Comparison of ENCODE assay signal across 10 mouse cellular contexts in the genomic region with DNA sequence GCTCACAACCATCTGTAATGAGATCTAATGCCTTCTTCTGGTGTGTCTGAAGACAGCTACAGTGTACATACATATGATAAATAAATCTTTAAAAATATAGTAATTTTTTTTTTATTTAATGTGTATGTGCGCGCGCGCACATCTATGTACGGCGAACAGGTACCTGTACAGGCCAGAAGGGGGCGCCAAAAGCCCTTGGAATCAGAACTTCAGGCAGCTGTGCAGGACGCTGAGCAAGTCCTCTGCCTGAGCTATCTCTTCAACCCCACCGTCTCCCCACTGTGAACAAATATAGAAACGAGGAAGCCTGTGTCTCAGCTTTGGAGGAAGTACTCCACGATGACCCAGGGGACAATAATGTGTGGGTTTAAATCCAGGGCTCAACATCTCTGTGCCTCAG. TPM values are rescaled to one million over a fixed set of nuclear protein-coding genes. Genes with fewer than 3 reads are reported as not detected.
DNase-seq lines count a peak whose midpoint lies in the region; ATAC-seq and TF ChIP-seq lines count a peak whose summit lies in the region.
"Had no signal": no experiment of that assay in that cellular context is flagged by ENCODE, and none has a peak within 500 bp of the region (broad histone marks: within the 10 kb centered on the region; RNA-seq: fewer than 3 reads in every experiment).

No protein-coding gene starts in this region.

- no peak overlapping the region for H3K4me3 ChIP-seq in kidney, embryonic 14.5 days (ENCODE audit: low read length)
- peak overlapping the region; percentile 64 for H3K4me3 ChIP-seq in E14TG2a.4 (replicated peaks; ENCODE audit: low read length)

- DNase-seq in adrenal gland, postnatal 10 days = peak; percentile 51
- DNase-seq in adrenal gland, postnatal 4 days (ENCODE audit: low spot score in 2 of 2) = no peak
- peak; percentile 30 to 64 for DNase-seq in kidney, postnatal 36 days
- DNase-seq in cerebellum, postnatal 14 days = no peak
- DNase-seq in c-Kit-positive CD71-positive TER-119-positive erythroid progenitor cells, embryonic 14.5 days (ENCODE audit: low spot score) = no peak
- DNase-seq: cerebellum, adult 9-11 months had no signal

- no peaks in the 10 kb centered on the region for H3K27me3 ChIP-seq in kidney, embryonic 14.5 days (ENCODE audit: control insufficient read depth, insufficient read depth, low read length)
- H3K27me3 ChIP-seq in E14TG2a.4 (ENCODE audit: insufficient read depth, low read length) = no peaks in the 10 kb centered on the region

- H3K36me3 ChIP-seq in kidney, embryonic 14.5 days (ENCODE audit: control insufficient read depth, insufficient read depth, low read length) = peaks cover 53% of the 10 kb centered on the region
- H3K36me3 ChIP-seq in E14TG2a.4 (ENCODE audit: insufficient read depth, low read length) = peaks cover 73% of the 10 kb centered on the region

- H3K27ac ChIP-seq in kidney, embryonic 14.5 days (ENCODE audit: low read depth, low read length) = no peak overlapping the region

- WGBS in kidney, embryonic 14.5 days = 89% methylated on average over 11 of the region's 11 CpGs

- peak; percentile 34 for TF ChIP-seq CTCF in E14TG2a.4 (conservative IDR thresholded peaks at IDR 0.05; ENCODE audit: low read length)

- ATAC-seq in kidney, embryonic 14.5 days (ENCODE audit: low FRiP score, low TSS enrichment) = no peak
- 0 out of 2 replicates have a peak, but pooled peaks have one; percentile 23 for ATAC-seq in granulocyte monocyte progenitor cell, adult 5-6 weeks (replicated peaks; ENCODE audit: poor library complexity, severe bottlenecking)
- ATAC-seq: inflammation-experienced regulatory T-cells, adult 6 months had no signal

- H3K4me2 ChIP-seq in kidney, embryonic 14.5 days (replicated peaks; ENCODE audit: low read depth, low read length) = no peak overlapping the region

- no peak overlapping the region for H3K9ac ChIP-seq in kidney, embryonic 14.5 days (ENCODE audit: low read depth, low read length)

- H3K9me3 ChIP-seq in kidney, embryonic 14.5 days (ENCODE audit: control insufficient read depth, low read length) = 0 out of 2 replicates have a peak, but pooled peaks cover 3% of the 10 kb centered on the region
- H3K9me3 ChIP-seq in E14TG2a.4 (ENCODE audit: low read length) = peaks cover 10% of the 10 kb centered on the region

- peaks cover 40% of the 10 kb centered on the region for H3K4me1 ChIP-seq in kidney, embryonic 14.5 days (ENCODE audit: control insufficient read depth, insufficient read depth, low read length)
- H3K4me1 ChIP-seq in E14TG2a.4 (replicated peaks; ENCODE audit: low read depth, low read length) = peaks cover 71% of the 10 kb centered on the region

RNA-seq across cellular contexts. Expression of gene Nectin2, which starts 10.0 kb away (rescaled TPM):
- total RNA-seq in adrenal gland, postnatal 10 days (2021) = 100 to 1,000 TPM in 1 of 2 experiments, 10 to 100 TPM in 1; 86.7 to 106 TPM
- total RNA-seq in adrenal gland, postnatal 4 days (2021) = 10 to 100 TPM; 72.0 to 80.6 TPM
- polyA plus RNA-seq in kidney, embryonic 14.5 days (2014; fragmentation: Nextera tagmentation; extraction: Ambion mirVana) = 106 and 139 TPM in 2 replicates
- 1.7 and 2.0 TPM in 2 replicates for total RNA-seq in granulocyte monocyte progenitor cell, adult 5-6 weeks (2014; fragmentation: Nextera tagmentation)
- total RNA-seq in granulocyte monocyte progenitor cell, adult 5-6 weeks (2017) = 1.6 and 1.8 TPM in 2 replicates

RNA-seq across cellular contexts. Expression of gene Tomm40, which starts 25.0 kb away (rescaled TPM):
- 100 to 1,000 TPM; 157 to 171 TPM for total RNA-seq in adrenal gland, postnatal 10 days (2021)
- 100 to 1,000 TPM; 137 to 139 TPM for total RNA-seq in adrenal gland, postnatal 4 days (2021)
- 159 and 177 TPM in 2 replicates for polyA plus RNA-seq in kidney, embryonic 14.5 days (2014; fragmentation: Nextera tagmentation; extraction: Ambion mirVana)
- 70.2 and 76.7 TPM in 2 replicates for total RNA-seq in granulocyte monocyte progenitor cell, adult 5-6 weeks (2014; fragmentation: Nextera tagmentation)
- total RNA-seq in granulocyte monocyte progenitor cell, adult 5-6 weeks (2017) = 36.2 and 47.0 TPM in 2 replicates

RNA-seq across cellular contexts. Expression of gene Bcam, which starts 30.5 kb away (rescaled TPM):
- total RNA-seq in adrenal gland, postnatal 10 days (2021) = 10 to 100 TPM; 62.4 to 75.1 TPM
- total RNA-seq in adrenal gland, postnatal 4 days (2021) = 10 to 100 TPM; 59.8 to 84.7 TPM
- polyA plus RNA-seq in kidney, embryonic 14.5 days (2014; fragmentation: Nextera tagmentation; extraction: Ambion mirVana) = 177 and 214 TPM in 2 replicates
- not detected in 2 replicates for total RNA-seq in granulocyte monocyte progenitor cell, adult 5-6 weeks (2014; fragmentation: Nextera tagmentation)
- total RNA-seq in granulocyte monocyte progenitor cell, adult 5-6 weeks (2017) = not detected in 2 replicates

RNA-seq across cellular contexts. Expression of gene Apoe, which starts 41.3 kb away (rescaled TPM):
- 1,000 to 10,000 TPM; 1,872 to 4,173 TPM for total RNA-seq in adrenal gland, postnatal 10 days (2021)
- total RNA-seq in adrenal gland, postnatal 4 days (2021) = 1,000 to 10,000 TPM in 1 of 2 experiments, 100 to 1,000 TPM in 1; 636 to 2,003 TPM
- 175 and 184 TPM in 2 replicates for polyA plus RNA-seq in kidney, embryonic 14.5 days (2014; fragmentation: Nextera tagmentation; extraction: Ambion mirVana)
- total RNA-seq in granulocyte monocyte progenitor cell, adult 5-6 weeks (2014; fragmentation: Nextera tagmentation) = 21.9 and 23.5 TPM in 2 replicates
- 59.3 and 90.6 TPM in 2 replicates for total RNA-seq in granulocyte monocyte progenitor cell, adult 5-6 weeks (2017)

RNA-seq across cellular contexts. Expression of gene Apoc1, which starts 47.8 kb away (rescaled TPM):
- total RNA-seq in adrenal gland, postnatal 10 days (2021) = 1,000 to 10,000 TPM in 1 of 2 experiments, 100 to 1,000 TPM in 1; 910 to 1,570 TPM
- total RNA-seq in adrenal gland, postnatal 4 days (2021) = 100 to 1,000 TPM; 390 to 714 TPM
- polyA plus RNA-seq in kidney, embryonic 14.5 days (2014; fragmentation: Nextera tagmentation; extraction: Ambion mirVana) = 8.4 and 13.1 TPM in 2 replicates
- total RNA-seq in granulocyte monocyte progenitor cell, adult 5-6 weeks (2014; fragmentation: Nextera tagmentation) = 10.3 and 17.9 TPM in 2 replicates
- total RNA-seq in granulocyte monocyte progenitor cell, adult 5-6 weeks (2017) = 0.57 and 10.6 TPM in 2 replicates

Comparison
In these comparisons a context has a peak if more than half of its experiments do, and no peak if none do; other contexts are left out.
1. DNase-seq: peak in adrenal gland, postnatal 10 days (single experiment) and kidney, postnatal 36 days (2 of 2); none in adrenal gland, postnatal 4 days (0 of 2), cerebellum, postnatal 14 days (0 of 2) and c-Kit-positive CD71-positive TER-119-positive erythroid progenitor cells, embryonic 14.5 days (single experiment).
2. RNA of gene Nectin2, which starts 10.0 kb away (total RNA-seq): 86.7 to 106 TPM in adrenal gland, postnatal 10 days and 72.0 to 80.6 TPM in adrenal gland, postnatal 4 days; 1.6 to 2.0 TPM in granulocyte monocyte progenitor cell, adult 5-6 weeks; every median in the first group is over 10 times any median in the second.
3. RNA of gene Bcam, which starts 30.5 kb away (total RNA-seq): 59.8 to 84.7 TPM in adrenal gland, postnatal 4 days and 62.4 to 75.1 TPM in adrenal gland, postnatal 10 days; not detected in granulocyte monocyte progenitor cell, adult 5-6 weeks; every median in the first group is over 10 times any median in the second.